Mouse (Mus musculus): ENCODE results near the gene Phf23. TPM values are rescaled to one million over a fixed set of nuclear protein-coding genes. Genes with fewer than 3 reads are reported as not detected.

Phf23 gene
- total RNA-seq, 1 experiment = 80.9 TPM

GRCm38 (mm10) chr11:70020022-70020631 lies 24.6 kb downstream of the Phf23 start:
- H3K4me3 ChIP-seq (ENCODE audit: insufficient read depth in 1 of 2, low read depth in 1 of 2, low read length in 2 of 2, poor library complexity in 1 of 2, severe bottlenecking in 1 of 2) = no peak overlapping the region
- TF ChIP-seq HCFC1 (IDR thresholded peaks at IDR 0.05; ENCODE audit: borderline replicate concordance, insufficient read depth, low read length) (no peak), MAFK (IDR thresholded peaks at IDR 0.05; ENCODE audit: insufficient read depth, low read depth, low read length) (no peak), ZC3H11A (IDR thresholded peaks at IDR 0.05; ENCODE audit: borderline replicate concordance, low read depth, low read length) (no peak), ZNF384 (IDR thresholded peaks at IDR 0.05; ENCODE audit: low read depth, low read length) (no peak), CHD2 (IDR thresholded peaks at IDR 0.05; ENCODE audit: low read depth, low read length) (no peak)
- DNase-seq (ENCODE audit: low read depth, low spot score) = no peak
- no peaks in the 10 kb centered on the region for H3K36me3 ChIP-seq (ENCODE audit: control insufficient read depth, insufficient read depth, low read length, poor library complexity, severe bottlenecking)
- H3K4me1 ChIP-seq (ENCODE audit: control insufficient read depth in 2 of 2, insufficient read depth in 2 of 2, low read length in 2 of 2, poor library complexity in 1 of 2) = peaks cover 0 to 17% of the 10 kb centered on the region in 2 experiments; a peak in 1 of 4 replicates
- no peaks in the 10 kb centered on the region for H3K9me3 ChIP-seq (ENCODE audit: control insufficient read depth, insufficient read depth, low read depth, low read length)
- in situ Hi-C loops (cut with MboI; ENCODE audit: low sequenced_read_pairs in 2 of 2, unreplicated experiment in 2 of 2) = no loop called here
- no peak overlapping the region for H3K9ac ChIP-seq (ENCODE audit: insufficient read depth, low read depth, low read length, poor library complexity, severe bottlenecking)
- no peak overlapping the region for H3K27ac ChIP-seq (ENCODE audit: insufficient read depth, low read depth, low read length, poor library complexity, severe bottlenecking)

GRCm38 (mm10) chr11:70020731-70021263 lies 25.2 kb downstream of the Phf23 start:
- Histone ChIP-seq H3K9me3 (ENCODE audit: control insufficient read depth, insufficient read depth, low read depth, low read length) (no peaks in the 10 kb centered on the region), H3K36me3 (ENCODE audit: control insufficient read depth, insufficient read depth, low read length, poor library complexity, severe bottlenecking) (no peaks in the 10 kb centered on the region), H3K4me1 (ENCODE audit: control insufficient read depth in 2 of 2, insufficient read depth in 2 of 2, low read length in 2 of 2, poor library complexity in 1 of 2) (peaks cover 0 to 17% of the 10 kb centered on the region in 2 experiments; a peak in 1 of 4 replicates), H3K4me3 (ENCODE audit: insufficient read depth in 1 of 2, low read depth in 1 of 2, low read length in 2 of 2, poor library complexity in 1 of 2, severe bottlenecking in 1 of 2) (peak overlapping the region; percentile 83 to 85), H3K27ac (ENCODE audit: insufficient read depth, low read depth, low read length, poor library complexity, severe bottlenecking) (no peak overlapping the region), H3K9ac (ENCODE audit: insufficient read depth, low read depth, low read length, poor library complexity, severe bottlenecking) (peak overlapping the region; percentile 63)
- no peak for DNase-seq (ENCODE audit: low read depth, low spot score)
- TF ChIP-seq HCFC1 (IDR thresholded peaks at IDR 0.05; ENCODE audit: borderline replicate concordance, insufficient read depth, low read length) = peak; percentile 100
- TF ChIP-seq ZNF384 (IDR thresholded peaks at IDR 0.05; ENCODE audit: low read depth, low read length) = no peak
- peak; percentile 29; the same call in 1 of the 2 replicates for TF ChIP-seq CHD2 (IDR thresholded peaks at IDR 0.05; ENCODE audit: low read depth, low read length)
- TF ChIP-seq MAFK (IDR thresholded peaks at IDR 0.05; ENCODE audit: insufficient read depth, low read depth, low read length) = no peak
- in situ Hi-C loops (cut with MboI; ENCODE audit: low sequenced_read_pairs in 2 of 2, unreplicated experiment in 2 of 2) = no loop called here

GRCm38 (mm10) chr11:70021264-70022132 lies 25.9 kb downstream of the Phf23 start:
- TF ChIP-seq ZC3H11A (IDR thresholded peaks at IDR 0.05; ENCODE audit: borderline replicate concordance, low read depth, low read length) = no peak
- TF ChIP-seq CHD2 (IDR thresholded peaks at IDR 0.05; ENCODE audit: low read depth, low read length) = no peak
- TF ChIP-seq HCFC1 (IDR thresholded peaks at IDR 0.05; ENCODE audit: borderline replicate concordance, insufficient read depth, low read length) = no peak
- no peak; the same call in none of the 2 replicates for TF ChIP-seq ZNF384 (IDR thresholded peaks at IDR 0.05; ENCODE audit: low read depth, low read length)
- no peak for TF ChIP-seq MAFK (IDR thresholded peaks at IDR 0.05; ENCODE audit: insufficient read depth, low read depth, low read length)
- H3K36me3 ChIP-seq (ENCODE audit: control insufficient read depth, insufficient read depth, low read length, poor library complexity, severe bottlenecking) = no peaks in the 10 kb centered on the region
- DNase-seq (ENCODE audit: low read depth, low spot score) = peak; percentile 99
- in situ Hi-C loops (cut with MboI; ENCODE audit: low sequenced_read_pairs in 2 of 2, unreplicated experiment in 2 of 2) = no loop called here
- no peak overlapping the region for H3K27ac ChIP-seq (ENCODE audit: insufficient read depth, low read depth, low read length, poor library complexity, severe bottlenecking)
- peak overlapping the region; percentile 63 for H3K9ac ChIP-seq (ENCODE audit: insufficient read depth, low read depth, low read length, poor library complexity, severe bottlenecking)
- H3K4me3 ChIP-seq (ENCODE audit: insufficient read depth in 1 of 2, low read depth in 1 of 2, low read length in 2 of 2, poor library complexity in 1 of 2, severe bottlenecking in 1 of 2) = peak overlapping the region; percentile 83 to 85
- peaks cover 0 to 22% of the 10 kb centered on the region in 2 experiments; a peak in 2 of 4 replicates for H3K4me1 ChIP-seq (ENCODE audit: control insufficient read depth in 2 of 2, insufficient read depth in 2 of 2, low read length in 2 of 2, poor library complexity in 1 of 2)
- H3K9me3 ChIP-seq (ENCODE audit: control insufficient read depth, insufficient read depth, low read depth, low read length) = no peaks in the 10 kb centered on the region

GRCm38 (mm10) chr11:70023481-70024150 lies 28.0 kb downstream of the Phf23 start:
- Histone ChIP-seq H3K9ac (ENCODE audit: insufficient read depth, low read depth, low read length, poor library complexity, severe bottlenecking) (no peak overlapping the region), H3K4me1 (ENCODE audit: control insufficient read depth in 2 of 2, insufficient read depth in 2 of 2, low read length in 2 of 2, poor library complexity in 1 of 2) (peaks cover 0 to 22% of the 10 kb centered on the region in 2 experiments; a peak in 2 of 4 replicates), H3K9me3 (ENCODE audit: control insufficient read depth, insufficient read depth, low read depth, low read length) (no peaks in the 10 kb centered on the region), H3K36me3 (ENCODE audit: control insufficient read depth, insufficient read depth, low read length, poor library complexity, severe bottlenecking) (no peaks in the 10 kb centered on the region), H3K4me3 (ENCODE audit: insufficient read depth in 1 of 2, low read depth in 1 of 2, low read length in 2 of 2, poor library complexity in 1 of 2, severe bottlenecking in 1 of 2) (no peak overlapping the region), H3K27ac (ENCODE audit: insufficient read depth, low read depth, low read length, poor library complexity, severe bottlenecking) (no peak overlapping the region)
- no peak for TF ChIP-seq ZC3H11A (IDR thresholded peaks at IDR 0.05; ENCODE audit: borderline replicate concordance, low read depth, low read length)
- TF ChIP-seq MAFK (IDR thresholded peaks at IDR 0.05; ENCODE audit: insufficient read depth, low read depth, low read length) = no peak
- TF ChIP-seq ZNF384 (IDR thresholded peaks at IDR 0.05; ENCODE audit: low read depth, low read length) = no peak
- TF ChIP-seq HCFC1 (IDR thresholded peaks at IDR 0.05; ENCODE audit: borderline replicate concordance, insufficient read depth, low read length) = no peak
- no peak for TF ChIP-seq CHD2 (IDR thresholded peaks at IDR 0.05; ENCODE audit: low read depth, low read length)
- no peak for DNase-seq (ENCODE audit: low read depth, low spot score)
- in situ Hi-C loops (cut with MboI; ENCODE audit: low sequenced_read_pairs in 2 of 2, unreplicated experiment in 2 of 2) = no loop called here

All from ES-E14 (cell line).